Mouse (Mus musculus) liver, postnatal 0 days (tissue): ENCODE measurements around the gene 4930568D16Rik.

ENCODE experiments used
- CTCF ChIP-seq: sonication (generic); IDR thresholded peaks from 2 replicates; pipeline ENCODE4 v1.5.1; 2016; ENCODE audit warnings: antibody characterized with exemption, low read depth
- EP300 ChIP-seq: IDR thresholded peaks from 2 replicates; pipeline ENCODE4 v1.6.1; 2016; ENCODE audit warnings: antibody characterized with exemption, low read depth, mild to moderate bottlenecking

- TF ChIP-seq CTCF (peak; percentile 90), EP300 (no peak)
Measured at GRCm38 (mm10) chr2:35349184-35349583, 18.3 kb downstream of the 4930568D16Rik start.
